Mouse (Mus musculus): ENCODE measurements around the gene Kcnj9.

GRCm38 (mm10) chr1:172323298-172323697, 5.8 kb downstream of the Kcnj9 start:
- TF ChIP-seq CTCF (IDR thresholded peaks at IDR 0.05; ENCODE audit: low read depth, low read length) (no peak), POLR2A (IDR thresholded peaks at IDR 0.05; ENCODE audit: extremely low read depth, insufficient read depth, low read length) (no peak)

Data from liver, adult 2 months (tissue).